Mouse (Mus musculus) cerebellum, postnatal 25 days (tissue): ENCODE measurements around the gene Retreg1.

Experiments used
- DNase-seq, 2 experiments: peaks; one replicate each; pipeline ENCODE4 v3.0.0; 2021; ENCODE audit warnings: mixed read lengths in 2 of 2

Gene Retreg1

GRCm38 (mm10) chr15:25922007-25922406, 79.0 kb downstream of the Retreg1 start:
- no peak for DNase-seq

GRCm38 (mm10) chr15:25923916-25924315, 80.9 kb downstream of the Retreg1 start:
- no peak for DNase-seq

GRCm38 (mm10) chr15:25926171-25926570, 83.2 kb downstream of the Retreg1 start:
- DNase-seq, result no peak

- DNase-seq, result no peak
Observed at GRCm38 (mm10) chr15:25927106-25927505, 84.1 kb downstream of the Retreg1 start.

GRCm38 (mm10) chr15:25928001-25928400, 85.0 kb downstream of the Retreg1 start:
- no peak for DNase-seq

GRCm38 (mm10) chr15:25928831-25929230, 85.9 kb downstream of the Retreg1 start:
- DNase-seq, result no peak

GRCm38 (mm10) chr15:25929518-25929917, 86.5 kb downstream of the Retreg1 start:
- DNase-seq, result no peak

GRCm38 (mm10) chr15:25929936-25930335, 87.0 kb downstream of the Retreg1 start:
- DNase-seq, result no peak

GRCm38 (mm10) chr15:25930657-25931056, 87.7 kb downstream of the Retreg1 start:
- no peak for DNase-seq

- DNase-seq, result no peak
Observed at GRCm38 (mm10) chr15:25932497-25932896, 89.5 kb downstream of the Retreg1 start.

- peak in 1 of 2 experiments; percentile 52 for DNase-seq
Observed at GRCm38 (mm10) chr15:25932937-25933684, 90.1 kb downstream of the Retreg1 start.

- DNase-seq, result no peak
Observed at GRCm38 (mm10) chr15:25933685-25934108, 90.7 kb downstream of the Retreg1 start.

- no peak for DNase-seq
Observed at GRCm38 (mm10) chr15:25934411-25934810, 91.4 kb downstream of the Retreg1 start.

GRCm38 (mm10) chr15:25938496-25938895, 95.5 kb downstream of the Retreg1 start:
- no peak for DNase-seq

- no peak for DNase-seq
Observed at GRCm38 (mm10) chr15:25940397-25941377, 97.7 kb downstream of the Retreg1 start.

GRCm38 (mm10) chr15:25941514-25941913, 98.5 kb downstream of the Retreg1 start:
- no peak for DNase-seq

- no peak for DNase-seq
Observed at GRCm38 (mm10) chr15:25942415-25942814, 99.4 kb downstream of the Retreg1 start.

- no peak for DNase-seq
Observed at GRCm38 (mm10) chr15:25943386-25944137, 100.6 kb downstream of the Retreg1 start.

GRCm38 (mm10) chr15:25945224-25945623, 102.2 kb downstream of the Retreg1 start:
- DNase-seq, result no peak

GRCm38 (mm10) chr15:25946482-25946881, 103.5 kb downstream of the Retreg1 start:
- no peak for DNase-seq

GRCm38 (mm10) chr15:25947383-25947782, 104.4 kb downstream of the Retreg1 start:
- no peak for DNase-seq
